Mouse (Mus musculus) heart, embryonic 13.5 days (tissue): ENCODE results near the gene Dcaf1. TPM values are rescaled to one million over a fixed set of nuclear protein-coding genes. Genes with fewer than 3 reads are reported as not detected.

ENCODE experiments used
- ATAC-seq: fragments of 200-750 bp; cut with Nextera tagmentation; 2 replicates; pipeline ENCODE4 v1.8.0; 2017; ENCODE audit warnings: moderate TSS enrichment; ENCODE audit not compliant: insufficient number of reproducible peaks, low FRiP score, low TSS enrichment; ENCODE audit errors: extremely low read depth
- H3K27ac ChIP-seq: fragments of 300-500 bp; sonication (generic); replicated peaks from 2 replicates; pipeline ENCODE4 v1.5.1; 2015; ENCODE audit warnings: moderate library complexity, mild to moderate bottlenecking, inconsistent platforms
- H3K27me3 ChIP-seq: fragments of 300-500 bp; sonication (generic); replicated peaks from 2 replicates; pipeline ENCODE4 v1.6.1; 2015; ENCODE audit warnings: mild to moderate bottlenecking, inconsistent platforms
- H3K36me3 ChIP-seq: fragments of 300-500 bp; sonication (generic); 2 replicates; pipeline ENCODE4 v1.6.1; 2015; ENCODE audit warnings: mild to moderate bottlenecking, inconsistent platforms
- H3K4me1 ChIP-seq: fragments of 300-500 bp; sonication (generic); 2 replicates; pipeline ENCODE4 v1.6.1; 2015; ENCODE audit warnings: inconsistent platforms
- H3K4me2 ChIP-seq: fragments of 300-500 bp; sonication (generic); 2 replicates; pipeline ENCODE4 v1.6.1; 2015; ENCODE audit warnings: inconsistent platforms, mild to moderate bottlenecking, moderate library complexity
- H3K4me3 ChIP-seq: fragments of 300-500 bp; sonication (generic); 2 replicates; pipeline ENCODE4 v1.5.1; 2015; ENCODE audit warnings: moderate library complexity, mild to moderate bottlenecking, inconsistent platforms
- H3K9ac ChIP-seq: fragments of 300-500 bp; sonication (generic); 2 replicates; pipeline ENCODE4 v1.6.1; 2015; ENCODE audit warnings: inconsistent platforms, mild to moderate bottlenecking, moderate library complexity
- H3K9me3 ChIP-seq: fragments of 300-500 bp; sonication (generic); 2 replicates; pipeline ENCODE4 v1.6.1; 2016; ENCODE audit warnings: inconsistent platforms
- WGBS: fragments of 180-500 bp; shearing (Covaris S2); methylation state at CpG from one replicate; pipeline ENCODE4 v1.1.7; 2015; ENCODE audit warnings: mixed read lengths; 5-methylcytosine and 5-hydroxymethylcytosine counted together
- polyA plus RNA-seq: library from polyadenylated mRNA; unstranded; fragments of >200 nt; fragmentation: Nextera tagmentation; extraction: Ambion mirVana; gene quantifications from 2 replicates; pipeline ENCODE4 v1.2.1, GENCODE M21; 2015

Gene Dcaf1
- polyA plus RNA-seq, 1 experiment from 2014 or later, result 15.6 TPM

GRCm38 (mm10) chr9:106911624-106912023, 90.0 kb downstream of the Dcaf1 start:
- ATAC-seq, result no peak
- H3K27ac ChIP-seq, result no peak overlapping the region

GRCm38 (mm10) chr9:106913759-106914158, 92.1 kb downstream of the Dcaf1 start:
- ATAC-seq, result no peak
- Histone ChIP-seq H3K4me2 (no peak overlapping the region), H3K4me3 (no peak overlapping the region), H3K36me3 (no peaks in the 10 kb centered on the region), H3K4me1 (no peaks in the 10 kb centered on the region), H3K27ac (no peak overlapping the region), H3K9ac (no peak overlapping the region), H3K9me3 (no peaks in the 10 kb centered on the region), H3K27me3 (no peaks in the 10 kb centered on the region)
- 7% methylated on average over 1 of the region's 1 CpGs for WGBS

More at GRCm38 (mm10) chr9:106911624-106912023, 90.0 kb downstream of the Dcaf1 start:
- whole genome bisulfite sequencing, result 42% methylated on average over 1 of the region's 1 CpGs
- Histone ChIP-seq H3K9ac (no peak overlapping the region), H3K27me3 (no peaks in the 10 kb centered on the region), H3K4me1 (no peaks in the 10 kb centered on the region), H3K4me2 (no peak overlapping the region), H3K36me3 (no peaks in the 10 kb centered on the region), H3K4me3 (no peak overlapping the region), H3K9me3 (no peaks in the 10 kb centered on the region)

GRCm38 (mm10) chr9:106914878-106915277, 93.2 kb downstream of the Dcaf1 start:
- H3K4me1 ChIP-seq, result no peaks in the 10 kb centered on the region
- no peak overlapping the region for H3K9ac ChIP-seq
- no peak overlapping the region for H3K4me2 ChIP-seq
- H3K4me3 ChIP-seq, result no peak overlapping the region
- H3K9me3 ChIP-seq, result no peaks in the 10 kb centered on the region
- no peak overlapping the region for H3K27ac ChIP-seq
- H3K27me3 ChIP-seq, result no peaks in the 10 kb centered on the region
- 75% methylated on average over 6 of the region's 6 CpGs for WGBS
- no peaks in the 10 kb centered on the region for H3K36me3 ChIP-seq
- no peak for ATAC-seq

Other genes starting within 250 kb of the Dcaf1 start
- not detected in 2 replicates for gene Iqcf6, start 195.3 kb upstream of the Dcaf1 start, polyA plus RNA-seq
- gene Grm2, start 165.8 kb upstream of the Dcaf1 start, polyA plus RNA-seq, result 0.09 TPM in 1 of 2 replicates, not detected in the other
- gene Tex264, start 135.9 kb upstream of the Dcaf1 start, polyA plus RNA-seq, result 34.7 and 43.2 TPM in 2 replicates
- gene Rad54l2, start 32.7 kb upstream of the Dcaf1 start, polyA plus RNA-seq, result 4.1 and 4.2 TPM in 2 replicates
- gene Rbm15b, start 65.6 kb downstream of the Dcaf1 start, polyA plus RNA-seq, result 4.7 and 5.5 TPM in 2 replicates
- 195 and 233 TPM in 2 replicates for gene Manf, start 70.1 kb downstream of the Dcaf1 start, polyA plus RNA-seq